Mouse (Mus musculus): Measurements from ENCODE around the gene Hacd1. TPM values are rescaled to one million over a fixed set of nuclear protein-coding genes. Genes with fewer than 3 reads are reported as not detected.

Hacd1 gene
- polyA plus RNA-seq, 1 experiment from 2014 or later = 55.6 TPM

DNA sequence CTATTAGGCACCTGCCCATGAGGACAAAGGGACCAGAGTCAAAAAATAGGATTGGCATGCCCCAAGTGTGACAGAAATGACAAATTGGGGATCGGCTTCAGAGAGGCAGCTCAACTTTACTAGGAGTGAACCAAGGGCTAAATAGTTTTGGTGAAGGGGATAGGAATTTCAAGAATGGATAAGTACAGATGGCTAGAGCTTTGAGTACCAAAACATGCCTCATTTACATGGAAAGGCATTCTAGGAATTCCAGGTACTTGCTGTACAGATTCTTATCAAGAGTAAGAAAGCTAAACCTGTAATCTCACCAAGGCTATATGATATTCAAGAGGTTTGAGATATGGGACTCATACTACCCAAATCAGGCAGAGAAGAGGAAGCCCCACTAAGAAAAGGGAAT, 95.8 kb downstream of the Hacd1 start:
- H3K4me1 ChIP-seq = no peaks in the 10 kb centered on the region
- no peaks in the 10 kb centered on the region for H3K27me3 ChIP-seq
- H3K27ac ChIP-seq = no peak overlapping the region
- H3K9ac ChIP-seq = no peak overlapping the region
- no peak overlapping the region for H3K4me3 ChIP-seq
- no peak overlapping the region for H3K4me2 ChIP-seq
- no peaks in the 10 kb centered on the region for H3K36me3 ChIP-seq
- ATAC-seq (ENCODE audit: insufficient number of reproducible peaks, insufficient read depth, low FRiP score, low TSS enrichment, low read depth) = no peak
- WGBS = 69% methylated on average over 1 of the region's 1 CpGs
- H3K9me3 ChIP-seq = no peaks in the 10 kb centered on the region

DNA sequence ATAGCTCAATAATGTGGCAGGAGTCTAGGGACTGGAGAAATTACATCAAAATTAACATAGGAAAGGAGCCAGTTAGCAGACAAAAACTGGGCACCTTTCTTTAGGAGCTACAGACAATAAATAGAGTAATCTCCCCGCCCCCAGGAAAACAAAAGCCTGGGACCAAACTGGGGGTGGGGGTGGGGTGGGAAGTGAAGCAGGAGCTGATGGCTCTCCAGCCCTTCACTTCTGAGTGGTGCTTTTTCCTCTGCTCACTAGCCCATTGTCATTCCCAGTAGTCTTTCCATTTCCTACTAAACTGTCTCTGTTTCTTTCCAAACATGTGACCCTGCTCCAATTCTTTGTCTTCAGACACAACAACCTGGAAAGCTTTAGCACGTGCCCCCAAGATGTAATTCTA, 99.5 kb downstream of the Hacd1 start:
- no peaks in the 10 kb centered on the region for H3K9me3 ChIP-seq
- no peak overlapping the region for H3K4me3 ChIP-seq
- no peak overlapping the region for H3K27ac ChIP-seq
- H3K27me3 ChIP-seq = no peaks in the 10 kb centered on the region
- no peaks in the 10 kb centered on the region for H3K4me1 ChIP-seq
- no peak overlapping the region for H3K4me2 ChIP-seq
- WGBS = 33% methylated on average over 2 of the region's 2 CpGs
- no peak for ATAC-seq (ENCODE audit: insufficient number of reproducible peaks, insufficient read depth, low FRiP score, low TSS enrichment, low read depth)
- no peak overlapping the region for H3K9ac ChIP-seq
- no peaks in the 10 kb centered on the region for H3K36me3 ChIP-seq

DNA sequence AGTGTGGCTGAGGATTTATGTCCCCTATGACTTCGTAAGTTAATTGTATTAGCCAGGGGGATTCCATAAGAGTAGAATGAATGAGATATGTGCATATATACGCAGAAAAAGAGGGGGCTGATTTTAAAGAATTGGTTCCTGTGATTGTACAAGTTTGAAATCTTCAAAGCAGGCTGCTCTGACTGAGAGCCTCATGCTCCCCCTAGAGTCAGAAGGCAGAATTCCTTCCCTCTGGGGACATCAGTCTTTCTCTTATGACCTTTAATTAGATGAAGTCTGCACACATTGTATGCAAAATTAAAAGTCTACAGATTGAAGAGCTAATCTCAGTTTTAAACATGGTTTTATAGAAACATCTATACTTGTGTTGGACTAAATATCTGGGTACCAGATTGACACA, 117.8 kb downstream of the Hacd1 start:
- H3K4me2 ChIP-seq = no peak overlapping the region
- no peak overlapping the region for H3K9ac ChIP-seq
- H3K9me3 ChIP-seq = no peaks in the 10 kb centered on the region
- 55% methylated on average over 2 of the region's 2 CpGs for WGBS
- no peaks in the 10 kb centered on the region for H3K36me3 ChIP-seq
- H3K4me3 ChIP-seq = no peak overlapping the region
- no peaks in the 10 kb centered on the region for H3K4me1 ChIP-seq
- H3K27ac ChIP-seq = no peak overlapping the region
- H3K27me3 ChIP-seq = no peaks in the 10 kb centered on the region
- no peak for ATAC-seq (ENCODE audit: insufficient number of reproducible peaks, insufficient read depth, low FRiP score, low TSS enrichment, low read depth)

GRCm38 (mm10) chr2:13935343-13935742, 120.6 kb downstream of the Hacd1 start:
- H3K9ac ChIP-seq = no peak overlapping the region
- no peak overlapping the region for H3K27ac ChIP-seq
- ATAC-seq (ENCODE audit: insufficient number of reproducible peaks, insufficient read depth, low FRiP score, low TSS enrichment, low read depth) = no peak
- H3K9me3 ChIP-seq = no peaks in the 10 kb centered on the region
- H3K4me2 ChIP-seq = no peak overlapping the region
- no peaks in the 10 kb centered on the region for H3K27me3 ChIP-seq
- H3K4me1 ChIP-seq = no peaks in the 10 kb centered on the region
- no peak overlapping the region for H3K4me3 ChIP-seq
- WGBS = 80% methylated on average over 3 of the region's 3 CpGs
- no peaks in the 10 kb centered on the region for H3K36me3 ChIP-seq

DNA sequence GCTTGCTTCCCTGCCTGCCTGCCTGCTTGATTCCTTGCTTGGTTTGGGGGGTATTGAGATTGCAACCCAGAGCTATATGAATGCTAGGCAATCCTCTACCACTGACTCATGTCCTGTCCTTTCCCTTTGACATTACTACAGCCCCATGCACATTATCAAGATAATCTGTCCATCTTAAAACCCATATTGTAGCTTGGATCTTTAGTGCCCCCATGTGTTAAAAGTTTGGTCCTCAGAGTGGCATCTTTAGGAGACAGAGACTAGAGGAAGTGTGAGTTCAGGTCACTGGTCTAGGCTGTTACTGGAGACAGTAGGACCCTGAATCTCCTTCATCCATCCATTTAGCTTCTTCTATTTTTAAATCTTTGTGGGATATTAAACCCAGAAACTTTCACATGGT, 123.7 kb downstream of the Hacd1 start:
- H3K27me3 ChIP-seq = no peaks in the 10 kb centered on the region
- H3K4me2 ChIP-seq = no peak overlapping the region
- no peaks in the 10 kb centered on the region for H3K9me3 ChIP-seq
- H3K27ac ChIP-seq = no peak overlapping the region
- no peak for ATAC-seq (ENCODE audit: insufficient number of reproducible peaks, insufficient read depth, low FRiP score, low TSS enrichment, low read depth)
- H3K4me3 ChIP-seq = no peak overlapping the region
- H3K9ac ChIP-seq = no peak overlapping the region
- no peaks in the 10 kb centered on the region for H3K4me1 ChIP-seq
- H3K36me3 ChIP-seq = no peaks in the 10 kb centered on the region

DNA sequence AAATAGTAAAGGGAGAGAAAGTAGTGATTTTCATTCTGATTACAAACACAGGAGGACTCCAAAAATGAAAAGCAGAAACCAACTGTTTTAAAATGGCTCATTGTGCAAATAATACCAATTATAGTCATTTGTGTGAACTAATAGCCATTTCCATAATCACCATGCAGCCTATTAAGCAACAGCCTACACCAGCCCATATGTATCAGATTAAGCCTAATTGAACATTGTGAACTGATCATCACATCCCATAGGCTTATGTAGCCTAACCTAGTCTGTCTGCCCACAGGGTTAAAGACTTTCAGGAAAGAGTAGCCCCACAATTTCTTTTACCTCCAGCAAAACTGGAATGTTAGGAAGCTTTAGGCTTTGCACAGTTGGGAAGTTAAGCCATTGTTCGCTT, 125.2 kb downstream of the Hacd1 start:
- no peak overlapping the region for H3K9ac ChIP-seq
- H3K27ac ChIP-seq = no peak overlapping the region
- no peaks in the 10 kb centered on the region for H3K27me3 ChIP-seq
- H3K36me3 ChIP-seq = no peaks in the 10 kb centered on the region
- WGBS = 71% methylated on average over 1 of the region's 1 CpGs
- no peak overlapping the region for H3K4me3 ChIP-seq
- no peak for ATAC-seq (ENCODE audit: insufficient number of reproducible peaks, insufficient read depth, low FRiP score, low TSS enrichment, low read depth)
- no peaks in the 10 kb centered on the region for H3K4me1 ChIP-seq
- H3K9me3 ChIP-seq = no peaks in the 10 kb centered on the region
- no peak overlapping the region for H3K4me2 ChIP-seq

DNA sequence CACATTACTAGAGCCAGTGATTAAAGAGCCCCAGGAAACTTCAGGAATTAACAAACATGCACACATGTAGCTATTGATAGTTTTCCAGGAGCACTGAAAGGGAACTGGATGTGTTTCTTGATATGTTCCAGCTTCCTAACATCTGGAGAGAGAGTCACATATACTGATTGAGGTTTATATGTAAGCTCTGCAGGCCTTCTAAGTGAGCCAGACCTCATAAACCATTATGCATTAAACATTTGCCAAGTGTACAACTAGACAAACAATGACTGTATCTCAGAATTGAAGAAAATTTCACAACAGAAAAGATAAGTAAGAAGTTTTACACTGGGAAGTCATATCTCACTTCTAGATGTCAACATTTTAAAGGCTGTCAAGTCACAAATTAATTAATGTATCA, 167.4 kb downstream of the Hacd1 start:
- no peak for ATAC-seq (ENCODE audit: insufficient number of reproducible peaks, insufficient read depth, low FRiP score, low TSS enrichment, low read depth)

GRCm38 (mm10) chr2:13857461-13857860, 198.5 kb downstream of the Hacd1 start:
- Histone ChIP-seq H3K4me2 (no peak overlapping the region), H3K4me1 (no peaks in the 10 kb centered on the region), H3K9ac (no peak overlapping the region), H3K4me3 (no peak overlapping the region), H3K9me3 (no peaks in the 10 kb centered on the region), H3K36me3 (no peaks in the 10 kb centered on the region), H3K27me3 (no peaks in the 10 kb centered on the region), H3K27ac (no peak overlapping the region)
- 64% methylated on average over 2 of the region's 2 CpGs for WGBS
- ATAC-seq (ENCODE audit: insufficient number of reproducible peaks, insufficient read depth, low FRiP score, low TSS enrichment, low read depth) = no peak

More for the DNA sequence above, 167.4 kb downstream of the Hacd1 start:
- Histone ChIP-seq H3K27ac (no peak overlapping the region), H3K27me3 (no peaks in the 10 kb centered on the region), H3K4me3 (no peak overlapping the region), H3K4me1 (no peaks in the 10 kb centered on the region), H3K9me3 (no peaks in the 10 kb centered on the region), H3K36me3 (no peaks in the 10 kb centered on the region), H3K4me2 (no peak overlapping the region), H3K9ac (no peak overlapping the region)

- no peak overlapping the region for H3K9ac ChIP-seq
- no peaks in the 10 kb centered on the region for H3K4me1 ChIP-seq
- no peaks in the 10 kb centered on the region for H3K27me3 ChIP-seq
- WGBS = 58% methylated on average over 3 of the region's 3 CpGs
- H3K9me3 ChIP-seq = no peaks in the 10 kb centered on the region
- H3K4me2 ChIP-seq = no peak overlapping the region
- no peaks in the 10 kb centered on the region for H3K36me3 ChIP-seq
- no peak overlapping the region for H3K27ac ChIP-seq
- H3K4me3 ChIP-seq = no peak overlapping the region
- ATAC-seq (ENCODE audit: insufficient number of reproducible peaks, insufficient read depth, low FRiP score, low TSS enrichment, low read depth) = no peak
These were observed 200.4 kb downstream of the Hacd1 start for GRCm38 (mm10) chr2:13855510-13855909.

GRCm38 (mm10) chr2:13836310-13836709, 219.6 kb downstream of the Hacd1 start:
- H3K27me3 ChIP-seq = no peaks in the 10 kb centered on the region
- H3K27ac ChIP-seq = no peak overlapping the region
- H3K9ac ChIP-seq = no peak overlapping the region
- H3K4me1 ChIP-seq = no peaks in the 10 kb centered on the region
- no peak for ATAC-seq (ENCODE audit: insufficient number of reproducible peaks, insufficient read depth, low FRiP score, low TSS enrichment, low read depth)
- H3K4me3 ChIP-seq = no peak overlapping the region
- no peaks in the 10 kb centered on the region for H3K9me3 ChIP-seq
- H3K4me2 ChIP-seq = no peak overlapping the region
- WGBS = 81% methylated on average over 3 of the region's 3 CpGs
- no peaks in the 10 kb centered on the region for H3K36me3 ChIP-seq

GRCm38 (mm10) chr2:13834989-13835388, 220.9 kb downstream of the Hacd1 start:
- no peak overlapping the region for H3K9ac ChIP-seq
- no peaks in the 10 kb centered on the region for H3K27me3 ChIP-seq
- no peak overlapping the region for H3K4me3 ChIP-seq
- H3K4me1 ChIP-seq = no peaks in the 10 kb centered on the region
- no peak for ATAC-seq (ENCODE audit: insufficient number of reproducible peaks, insufficient read depth, low FRiP score, low TSS enrichment, low read depth)
- 57% methylated on average over 1 of the region's 1 CpGs for WGBS
- no peak overlapping the region for H3K27ac ChIP-seq
- no peak overlapping the region for H3K4me2 ChIP-seq
- H3K9me3 ChIP-seq = no peaks in the 10 kb centered on the region
- H3K36me3 ChIP-seq = no peaks in the 10 kb centered on the region

DNA sequence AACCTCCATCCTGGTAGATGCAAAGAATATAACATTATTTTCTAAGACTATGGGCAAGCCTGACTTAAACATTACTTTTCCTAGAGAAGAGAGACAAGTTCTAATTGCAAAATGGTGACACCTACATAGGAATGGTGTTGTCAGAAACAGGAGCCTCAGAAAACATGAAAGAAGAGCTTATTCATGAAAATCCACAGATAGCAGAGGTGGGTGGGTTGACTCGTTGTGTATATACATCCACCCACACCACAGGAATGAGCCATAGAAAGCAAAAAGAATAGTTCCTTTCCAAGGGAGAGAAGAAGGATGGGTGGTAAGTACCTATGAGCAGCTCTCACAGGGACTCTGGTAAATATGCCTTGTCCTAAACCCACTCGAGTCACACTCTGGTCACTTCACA, 239.3 kb downstream of the Hacd1 start:
- Histone ChIP-seq H3K27ac (no peak overlapping the region), H3K4me2 (no peak overlapping the region), H3K27me3 (no peaks in the 10 kb centered on the region), H3K9ac (no peak overlapping the region), H3K4me1 (no peaks in the 10 kb centered on the region), H3K9me3 (no peaks in the 10 kb centered on the region), H3K4me3 (no peak overlapping the region), H3K36me3 (no peaks in the 10 kb centered on the region)
- WGBS = 77% methylated on average over 2 of the region's 2 CpGs
- no peak for ATAC-seq (ENCODE audit: insufficient number of reproducible peaks, insufficient read depth, low FRiP score, low TSS enrichment, low read depth)

DNA sequence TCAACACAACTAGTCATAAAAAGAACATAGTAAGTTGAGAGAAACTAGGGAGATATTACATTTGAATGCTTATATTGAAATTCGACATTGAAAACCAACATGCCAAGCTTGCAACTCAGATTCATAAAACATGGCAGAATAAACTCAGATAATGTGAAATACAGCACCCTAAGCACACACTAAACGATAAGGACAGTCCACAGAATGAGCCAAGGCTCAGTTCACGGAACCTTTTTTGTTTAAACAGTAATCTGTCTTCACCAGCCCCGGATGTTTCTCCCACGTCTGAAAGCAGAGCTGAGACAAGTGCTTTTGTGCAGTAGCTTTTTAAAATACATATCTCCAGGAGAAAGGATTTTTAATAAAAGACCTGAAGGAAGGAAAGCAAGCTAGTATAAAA, 247.3 kb downstream of the Hacd1 start:
- no peak for ATAC-seq (ENCODE audit: insufficient number of reproducible peaks, insufficient read depth, low FRiP score, low TSS enrichment, low read depth)
- WGBS = 81% methylated on average over 5 of the region's 5 CpGs
- H3K4me2 ChIP-seq = no peak overlapping the region

More for the DNA sequence above, 247.3 kb downstream of the Hacd1 start:
- H3K4me3 ChIP-seq = no peak overlapping the region
- H3K27ac ChIP-seq = no peak overlapping the region
- no peak overlapping the region for H3K9ac ChIP-seq
- no peaks in the 10 kb centered on the region for H3K36me3 ChIP-seq
- H3K27me3 ChIP-seq = no peaks in the 10 kb centered on the region
- no peaks in the 10 kb centered on the region for H3K4me1 ChIP-seq
- no peaks in the 10 kb centered on the region for H3K9me3 ChIP-seq
